Mouse (Mus musculus): ENCODE data around the gene Pidd1. TPM values are rescaled to one million over a fixed set of nuclear protein-coding genes. Genes with fewer than 3 reads are reported as not detected.
"Not testable (repeated sequence)": the region's sequence is repeated elsewhere in the genome, so short reads cannot be mapped to it uniquely, and the experiment has no call there.

The Pidd1 gene
- total RNA-seq, 1 experiment from 2014 or later: 6.5 TPM

DNA sequence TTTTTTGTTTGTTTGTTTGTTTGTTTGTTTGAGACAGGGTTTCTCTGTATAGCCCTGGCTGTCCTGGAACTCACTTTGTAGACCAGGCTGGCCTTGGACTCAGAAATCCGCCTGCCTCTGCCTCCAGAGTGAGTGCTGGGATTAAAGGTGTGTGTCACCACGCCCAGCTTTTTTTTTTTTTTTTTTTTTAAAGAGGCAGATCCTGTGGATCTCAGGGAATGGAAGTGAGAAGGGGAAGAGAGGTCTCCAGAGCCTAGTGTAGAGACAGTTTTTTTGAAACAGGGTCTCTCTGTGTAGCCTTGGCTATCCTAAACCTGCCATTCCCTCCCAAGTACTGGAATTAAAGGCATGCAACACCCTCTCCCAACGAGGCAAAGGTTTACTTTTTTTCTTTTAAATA, 2.5 kb upstream of the Pidd1 start:
- not testable (repeated sequence) for ATAC-seq (replicated peaks in 1 of 2; ENCODE audit: insufficient read depth in 1 of 2, low FRiP score in 2 of 2, low TSS enrichment in 1 of 2, low read depth in 1 of 2, poor library complexity in 2 of 2, severe bottlenecking in 2 of 2)

DNA sequence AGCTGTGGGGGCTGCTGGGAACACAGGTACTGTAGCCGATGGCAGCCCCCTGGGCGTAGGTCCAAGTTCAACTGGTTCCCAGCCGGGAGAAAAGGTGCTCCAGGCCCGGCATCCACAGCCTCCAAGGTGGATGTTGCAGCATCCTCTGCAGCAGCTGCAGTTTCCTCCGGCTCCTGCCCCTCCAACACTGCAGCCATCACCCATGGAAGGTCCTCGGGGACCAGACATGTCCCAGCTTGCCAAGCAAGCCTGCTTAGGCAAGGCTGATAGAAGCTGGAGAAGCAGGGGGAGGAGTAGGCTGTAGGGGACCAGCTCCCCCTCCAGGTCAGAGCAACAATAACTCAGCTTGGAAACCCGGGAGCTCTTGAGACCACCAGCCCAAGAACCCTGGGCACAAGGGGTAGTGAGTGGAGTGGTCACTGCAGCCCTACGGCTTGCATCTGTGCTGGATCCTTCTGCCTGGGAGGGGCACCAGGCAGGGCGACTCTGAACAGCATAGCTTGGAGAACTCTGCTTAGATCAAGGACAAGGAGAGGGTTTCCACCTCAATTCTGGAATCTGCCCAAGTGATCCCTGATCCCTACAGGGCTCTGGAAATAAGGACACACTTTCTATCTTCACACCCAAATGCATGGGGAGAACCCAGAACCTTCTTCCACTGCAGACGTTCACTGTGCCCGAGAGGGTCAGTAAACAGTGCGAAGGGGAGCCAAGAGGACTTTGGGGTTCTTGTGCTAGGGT, 574 bp downstream of the Pidd1 start:
- 0 out of 4 replicates have a peak, but pooled peaks have one; percentile 13 to 18 for ATAC-seq (replicated peaks in 1 of 2; ENCODE audit: insufficient read depth in 1 of 2, low FRiP score in 2 of 2, low TSS enrichment in 1 of 2, low read depth in 1 of 2, poor library complexity in 2 of 2, severe bottlenecking in 2 of 2)

DNA sequence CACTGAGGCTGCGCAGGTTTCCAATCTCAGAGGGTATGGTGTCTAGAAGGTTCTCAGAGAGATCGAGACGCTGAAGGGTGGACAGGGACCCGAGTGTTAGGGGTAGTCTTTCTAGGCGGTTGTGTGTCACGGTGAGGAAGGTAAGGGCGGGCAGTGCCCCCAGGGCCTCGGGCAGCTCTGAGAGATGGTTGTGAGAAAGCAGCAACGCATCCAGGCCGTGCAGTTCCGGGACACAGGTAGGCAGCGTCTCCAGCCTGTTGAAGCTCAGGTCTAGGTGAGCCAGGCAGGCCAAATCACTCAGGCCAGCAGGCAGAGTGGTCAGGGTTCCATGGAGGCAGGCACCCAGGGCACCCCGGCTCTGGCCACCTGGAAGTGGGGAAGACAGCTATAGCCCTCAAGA, 1.6 kb downstream of the Pidd1 start:
- ATAC-seq (replicated peaks in 1 of 2; ENCODE audit: insufficient read depth in 1 of 2, low FRiP score in 2 of 2, low TSS enrichment in 1 of 2, low read depth in 1 of 2, poor library complexity in 2 of 2, severe bottlenecking in 2 of 2): no peak

DNA sequence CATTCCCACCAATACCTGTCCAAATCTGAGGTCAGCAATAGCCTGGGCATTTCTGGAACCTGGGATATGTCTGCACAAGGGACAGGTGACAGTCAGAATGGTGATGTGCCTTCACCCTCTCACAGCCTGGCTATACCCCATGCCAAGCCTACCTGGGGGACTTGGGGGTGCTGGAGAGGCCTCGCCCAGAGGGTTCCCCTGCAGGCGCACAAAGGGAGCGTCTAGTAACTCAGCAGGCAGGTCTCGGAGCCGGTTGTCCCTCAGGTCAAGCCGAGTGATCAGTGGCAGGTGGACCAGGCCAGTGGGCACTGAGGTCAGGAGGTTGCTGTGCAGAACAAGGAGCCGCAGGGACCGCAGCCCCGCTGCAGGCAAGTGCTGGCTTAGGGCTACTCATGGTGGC, 2.4 kb downstream of the Pidd1 start:
- ATAC-seq (replicated peaks in 1 of 2; ENCODE audit: insufficient read depth in 1 of 2, low FRiP score in 2 of 2, low TSS enrichment in 1 of 2, low read depth in 1 of 2, poor library complexity in 2 of 2, severe bottlenecking in 2 of 2): no peak

DNA sequence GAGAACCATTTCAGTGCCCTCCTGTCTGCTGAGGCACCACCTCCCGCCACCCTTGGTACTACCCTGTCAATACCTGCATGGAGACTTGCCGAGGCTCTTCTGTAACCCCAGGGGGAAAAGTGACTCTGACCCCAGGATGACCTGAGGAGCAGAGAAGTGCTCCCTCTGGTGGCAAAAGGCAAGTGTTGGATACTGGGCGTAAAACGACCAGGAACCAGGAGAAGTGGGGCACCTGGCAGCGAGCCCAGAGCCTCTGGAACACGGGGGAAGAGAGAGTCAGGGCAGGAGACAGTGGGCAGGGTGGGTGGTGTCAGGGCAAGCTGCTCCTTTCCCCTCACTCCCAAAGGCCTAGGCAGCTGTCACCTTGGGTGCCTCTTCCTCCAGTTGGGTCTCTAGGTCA, 3.2 kb downstream of the Pidd1 start:
- peak in 1 of 2 experiments; percentile 8; a peak in 1 of 4 replicates for ATAC-seq (replicated peaks in 1 of 2; ENCODE audit: insufficient read depth in 1 of 2, low FRiP score in 2 of 2, low TSS enrichment in 1 of 2, low read depth in 1 of 2, poor library complexity in 2 of 2, severe bottlenecking in 2 of 2)

DNA sequence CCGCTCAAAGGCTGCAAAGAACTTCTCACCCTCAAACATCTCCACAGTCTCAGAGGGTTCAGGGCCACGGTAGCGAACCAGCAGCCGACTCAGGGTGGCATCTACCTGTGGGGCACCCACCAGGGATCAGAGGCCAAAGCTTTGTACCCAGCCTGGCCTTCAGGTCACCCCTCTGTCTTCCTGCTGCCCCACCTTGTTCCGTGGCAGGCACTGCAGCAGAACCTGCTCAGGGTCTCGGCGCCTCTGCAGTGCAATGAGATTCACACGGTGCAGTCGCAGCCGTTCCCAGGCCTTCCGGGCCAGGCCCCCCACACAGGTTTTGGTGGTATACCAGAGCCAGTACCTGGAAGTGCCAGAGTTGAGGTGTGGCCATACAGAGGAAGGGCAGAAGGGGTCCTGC, 4.0 kb downstream of the Pidd1 start:
- no peak for ATAC-seq (replicated peaks in 1 of 2; ENCODE audit: insufficient read depth in 1 of 2, low FRiP score in 2 of 2, low TSS enrichment in 1 of 2, low read depth in 1 of 2, poor library complexity in 2 of 2, severe bottlenecking in 2 of 2)

DNA sequence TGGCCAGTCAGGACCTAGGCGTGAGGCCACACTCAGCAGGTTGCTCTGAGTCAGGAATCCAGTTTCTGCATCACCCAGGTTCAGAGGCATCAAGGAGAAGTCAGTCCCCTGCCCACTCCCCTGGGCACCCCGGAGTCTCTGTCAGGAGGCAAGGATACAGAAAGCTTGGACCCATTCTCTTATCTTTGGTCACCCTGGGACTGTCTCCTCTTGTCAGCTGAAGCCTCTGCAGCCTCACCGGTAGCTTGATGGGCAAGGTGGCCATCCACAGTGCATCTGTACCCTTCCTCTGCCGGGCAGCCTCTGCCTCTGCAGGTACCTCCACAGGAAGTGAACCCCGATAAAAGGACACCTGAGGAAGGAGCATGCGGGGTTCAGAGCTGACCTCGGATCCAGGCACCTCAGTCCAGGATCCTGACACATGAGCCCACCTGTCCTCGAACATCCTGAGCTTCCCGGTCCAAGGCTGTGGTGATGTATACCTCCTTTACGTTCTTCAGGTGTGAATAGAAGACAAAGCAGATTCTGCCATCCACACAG, 4.6 kb downstream of the Pidd1 start:
- no peak for ATAC-seq (replicated peaks in 1 of 2; ENCODE audit: insufficient read depth in 1 of 2, low FRiP score in 2 of 2, low TSS enrichment in 1 of 2, low read depth in 1 of 2, poor library complexity in 2 of 2, severe bottlenecking in 2 of 2)

DNA sequence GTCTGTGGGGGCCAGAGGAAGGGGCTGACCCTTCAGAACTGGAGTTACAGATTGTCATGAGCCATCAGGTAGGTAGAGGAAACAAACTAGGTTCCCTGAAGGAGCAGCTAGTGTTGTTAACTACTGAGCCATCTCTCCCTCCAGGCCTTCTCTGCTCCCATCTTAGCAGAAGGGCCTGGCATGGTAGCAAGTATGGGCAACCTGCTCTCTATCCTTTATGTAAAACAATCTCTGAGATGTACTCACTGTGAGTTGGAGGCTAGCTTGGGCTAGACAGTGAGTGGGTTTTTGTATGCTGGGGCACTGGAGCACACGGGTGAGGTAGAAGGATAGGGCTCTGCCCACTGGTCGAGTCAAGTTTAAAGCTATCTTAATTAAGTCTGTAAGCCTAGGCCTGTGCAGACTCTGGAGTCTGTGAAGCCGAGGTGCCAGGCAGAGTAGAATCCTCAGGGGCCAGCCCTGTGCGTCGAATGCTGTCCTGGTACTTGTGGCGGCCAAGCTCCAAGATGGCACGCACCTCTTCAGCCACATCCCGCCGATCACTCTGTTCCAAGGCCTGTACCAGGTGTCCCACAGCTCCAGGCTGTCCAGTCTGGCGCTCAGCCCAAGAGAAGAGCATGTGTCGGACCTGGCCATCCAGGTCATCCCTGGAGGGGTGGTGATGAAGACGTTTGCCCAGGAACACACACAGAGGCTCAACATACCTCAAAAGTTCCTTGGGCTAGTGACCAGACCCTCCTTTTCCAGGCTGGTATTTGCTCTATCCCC, 5.4 kb downstream of the Pidd1 start:
- ATAC-seq (replicated peaks in 1 of 2; ENCODE audit: insufficient read depth in 1 of 2, low FRiP score in 2 of 2, low TSS enrichment in 1 of 2, low read depth in 1 of 2, poor library complexity in 2 of 2, severe bottlenecking in 2 of 2): no peak

DNA sequence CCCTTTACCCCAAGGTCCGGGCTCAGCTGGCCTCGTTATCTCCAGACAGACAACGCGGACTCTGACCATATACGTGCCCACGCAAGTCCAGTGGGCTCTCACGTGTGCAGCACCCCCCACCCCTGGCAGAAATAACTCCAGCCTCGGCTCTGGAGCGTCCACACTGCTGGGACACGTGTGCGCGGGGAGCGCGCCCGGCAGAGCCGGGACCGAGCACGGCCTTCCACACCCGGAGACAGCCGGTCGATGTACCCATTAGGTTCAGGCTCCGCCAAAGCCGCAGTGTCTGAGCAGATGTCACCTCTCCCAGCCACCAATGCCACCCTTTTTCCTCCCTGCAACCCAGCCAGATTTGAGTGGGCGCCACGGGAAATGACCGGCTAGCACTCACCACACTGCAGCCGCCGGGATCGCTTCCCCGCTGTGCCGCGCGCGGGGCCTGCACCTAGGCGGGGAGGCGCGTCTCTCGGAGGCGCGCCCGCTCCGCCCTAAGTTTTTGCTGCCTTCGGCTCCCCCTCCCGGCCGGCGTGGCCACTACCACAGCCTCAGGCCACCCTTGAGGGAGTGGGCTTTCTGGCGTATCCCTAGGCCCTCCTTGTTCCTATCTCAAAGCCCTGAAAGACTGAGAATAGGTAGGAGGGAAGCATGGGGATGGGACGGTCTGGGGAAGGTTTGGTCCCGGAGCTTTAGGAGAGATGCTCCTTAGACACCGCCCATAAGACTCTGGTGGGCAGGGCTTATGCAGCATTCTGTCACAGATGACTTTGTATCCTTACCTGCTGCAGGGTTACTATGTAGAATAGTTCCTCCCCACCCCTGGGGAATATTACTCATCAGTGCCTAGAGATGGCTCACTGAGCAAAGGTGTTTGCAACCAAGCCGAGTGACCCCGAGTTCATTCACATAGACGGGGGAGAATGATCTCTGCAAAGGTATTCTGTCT, 6.4 kb downstream of the Pidd1 start, which contains the start of gene Slc25a22:
Gene Slc25a22 (minus strand): TSS at position 715 of the 943 bp plus-strand sequence.
- ATAC-seq (replicated peaks in 1 of 2; ENCODE audit: insufficient read depth in 1 of 2, low FRiP score in 2 of 2, low TSS enrichment in 1 of 2, low read depth in 1 of 2, poor library complexity in 2 of 2, severe bottlenecking in 2 of 2): peak; percentile 64 to 89

DNA sequence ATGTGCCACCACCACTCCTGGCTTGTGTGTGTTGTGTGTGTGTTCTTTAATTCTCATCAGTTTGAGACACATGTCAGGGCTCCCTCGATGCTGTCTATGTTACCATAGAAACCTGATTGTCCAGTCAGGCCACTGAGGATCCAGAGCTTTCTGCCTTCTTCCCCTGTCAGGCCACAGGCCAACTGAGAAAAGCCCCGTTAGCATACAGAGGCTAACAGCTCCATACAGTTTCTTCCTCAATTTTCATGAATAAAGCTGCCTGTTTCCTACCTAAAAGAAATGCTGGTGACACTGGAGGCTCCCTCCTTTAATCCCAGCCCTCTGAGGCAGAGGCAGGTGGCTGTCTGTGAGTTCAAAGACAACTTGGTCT, 7.3 kb downstream of the Pidd1 start:
- no peak for ATAC-seq (replicated peaks in 1 of 2; ENCODE audit: insufficient read depth in 1 of 2, low FRiP score in 2 of 2, low TSS enrichment in 1 of 2, low read depth in 1 of 2, poor library complexity in 2 of 2, severe bottlenecking in 2 of 2)

DNA sequence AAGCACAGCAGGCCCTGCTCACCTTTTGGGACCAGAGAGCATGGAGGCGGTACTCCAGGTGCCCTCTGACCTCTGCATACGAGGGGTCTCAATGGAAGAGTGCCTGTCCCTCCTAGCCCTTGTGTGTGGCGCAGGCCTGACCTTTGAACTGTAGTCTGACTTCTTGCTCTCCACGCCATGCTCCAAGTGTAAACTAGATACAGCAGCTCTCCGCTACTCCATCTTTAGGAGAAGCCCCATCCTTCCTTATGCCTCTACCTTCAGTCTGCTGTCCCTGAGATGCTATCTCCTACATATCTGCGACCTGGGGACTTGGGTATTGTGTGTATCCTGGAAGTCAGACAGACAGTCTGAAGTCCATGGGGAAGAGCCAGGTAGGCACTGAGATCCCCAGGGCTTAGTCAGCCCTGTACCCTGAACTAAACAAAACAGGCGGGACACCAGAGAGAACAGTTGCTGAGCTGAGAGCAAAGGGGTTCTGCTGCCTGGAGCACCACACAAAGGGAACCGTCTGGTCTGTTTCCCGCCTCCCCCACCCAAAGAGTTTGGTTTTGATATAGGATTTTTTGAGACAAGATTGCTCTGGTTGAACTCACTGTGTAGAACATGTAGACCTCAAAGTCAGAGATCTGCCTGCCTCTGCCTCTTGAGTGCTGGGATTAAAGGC, 7.8 kb downstream of the Pidd1 start:
- ATAC-seq (replicated peaks in 1 of 2; ENCODE audit: insufficient read depth in 1 of 2, low FRiP score in 2 of 2, low TSS enrichment in 1 of 2, low read depth in 1 of 2, poor library complexity in 2 of 2, severe bottlenecking in 2 of 2): no peak

DNA sequence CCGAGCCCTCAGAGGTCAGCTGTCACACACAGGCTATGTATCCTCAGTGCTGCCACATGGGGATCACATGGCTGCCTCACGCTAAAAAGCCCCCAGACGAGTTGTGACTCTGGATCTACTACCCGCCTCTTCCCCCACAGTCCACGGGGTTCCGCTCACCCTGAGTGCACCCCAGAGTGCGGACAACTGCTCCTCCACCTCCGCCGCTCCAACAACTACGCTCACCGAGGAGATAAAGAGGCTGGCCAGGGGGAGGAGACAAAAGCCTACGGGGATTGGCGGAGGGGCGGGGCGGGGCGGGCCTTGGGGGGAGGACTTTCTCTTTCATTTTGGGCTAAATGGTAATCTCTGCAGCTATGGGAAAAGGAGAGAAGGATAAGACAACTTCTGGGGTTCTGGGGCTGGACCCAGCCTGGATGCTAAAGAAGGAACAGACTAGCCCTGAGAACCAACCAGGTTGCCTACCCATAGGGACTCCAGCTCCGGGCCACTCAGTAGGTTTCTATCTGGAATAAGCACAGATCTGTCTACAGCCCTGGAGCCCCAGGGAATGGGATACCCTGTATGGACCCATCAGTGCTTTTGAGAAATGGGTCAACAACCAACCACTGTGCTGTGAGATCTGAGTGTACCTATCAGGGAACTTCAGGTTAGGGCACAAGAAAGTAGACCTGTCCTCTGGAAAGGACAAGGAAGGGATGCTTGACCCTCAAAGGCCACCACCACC, 8.5 kb downstream of the Pidd1 start:
- ATAC-seq (replicated peaks in 1 of 2; ENCODE audit: insufficient read depth in 1 of 2, low FRiP score in 2 of 2, low TSS enrichment in 1 of 2, low read depth in 1 of 2, poor library complexity in 2 of 2, severe bottlenecking in 2 of 2): peak; percentile 55 to 60

DNA sequence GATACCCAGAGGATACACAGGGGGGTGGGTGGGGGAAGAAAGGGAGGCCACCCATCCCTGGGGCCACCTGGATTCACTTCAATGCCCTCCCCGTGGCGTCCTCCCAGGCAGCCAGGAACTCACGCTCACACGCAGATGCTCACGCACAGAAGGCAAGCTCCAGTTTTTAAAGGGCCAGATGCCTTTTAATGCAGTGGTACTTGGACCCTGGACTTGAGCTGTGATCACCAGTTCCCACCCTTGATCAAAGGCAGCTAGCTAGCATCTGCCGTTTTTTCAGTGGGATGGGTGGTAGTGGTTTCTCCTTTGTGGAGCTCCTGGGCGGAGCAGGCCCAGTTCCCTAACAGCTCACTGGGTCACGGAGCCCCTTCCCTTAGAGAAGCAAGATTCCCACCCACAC, 9.4 kb downstream of the Pidd1 start:
- ATAC-seq (replicated peaks in 1 of 2; ENCODE audit: insufficient read depth in 1 of 2, low FRiP score in 2 of 2, low TSS enrichment in 1 of 2, low read depth in 1 of 2, poor library complexity in 2 of 2, severe bottlenecking in 2 of 2): no peak

DNA sequence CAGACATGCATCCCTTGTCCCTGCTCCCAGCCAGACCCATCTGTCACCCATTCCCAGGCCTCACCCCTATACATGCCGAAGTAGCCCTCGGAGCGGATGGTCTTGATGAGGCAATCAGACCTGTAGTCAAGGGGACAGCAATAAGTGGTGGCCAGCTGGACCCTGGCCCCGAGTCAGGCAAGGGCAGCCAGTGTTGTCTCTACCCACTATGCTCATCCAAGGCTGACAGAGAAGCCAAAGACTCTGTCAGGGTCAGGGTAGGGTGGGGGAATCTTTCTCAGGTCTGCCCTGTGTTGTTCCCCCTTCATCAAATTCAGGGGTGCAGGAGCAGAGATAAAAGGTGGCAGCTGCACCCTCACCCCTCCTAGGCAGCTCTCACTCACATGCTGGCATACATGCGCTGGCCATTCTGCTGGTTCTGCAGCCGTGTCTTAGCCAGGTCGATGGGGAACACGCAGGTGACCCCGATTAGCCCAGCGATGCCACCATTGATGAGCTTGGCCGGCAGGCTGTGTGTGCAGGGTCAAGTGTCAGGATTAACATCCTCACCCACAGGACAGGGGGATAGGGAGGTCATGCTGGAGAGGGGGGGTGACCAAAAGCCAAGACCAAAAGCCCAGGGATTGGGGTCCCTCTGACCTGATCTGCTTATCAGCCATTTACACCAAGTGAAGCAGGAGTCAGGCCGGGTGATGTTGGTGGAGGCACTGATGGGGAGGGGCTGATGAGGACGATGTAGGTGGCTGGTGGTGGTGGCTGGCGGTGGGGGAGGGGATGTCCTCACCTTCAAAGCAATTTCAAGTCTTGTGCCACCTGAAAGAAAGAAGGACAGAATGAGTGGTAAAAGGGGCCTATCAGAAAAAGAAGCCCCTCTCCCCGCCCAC, 10.1 kb downstream of the Pidd1 start:
- ATAC-seq (replicated peaks in 1 of 2; ENCODE audit: insufficient read depth in 1 of 2, low FRiP score in 2 of 2, low TSS enrichment in 1 of 2, low read depth in 1 of 2, poor library complexity in 2 of 2, severe bottlenecking in 2 of 2): no peak

DNA sequence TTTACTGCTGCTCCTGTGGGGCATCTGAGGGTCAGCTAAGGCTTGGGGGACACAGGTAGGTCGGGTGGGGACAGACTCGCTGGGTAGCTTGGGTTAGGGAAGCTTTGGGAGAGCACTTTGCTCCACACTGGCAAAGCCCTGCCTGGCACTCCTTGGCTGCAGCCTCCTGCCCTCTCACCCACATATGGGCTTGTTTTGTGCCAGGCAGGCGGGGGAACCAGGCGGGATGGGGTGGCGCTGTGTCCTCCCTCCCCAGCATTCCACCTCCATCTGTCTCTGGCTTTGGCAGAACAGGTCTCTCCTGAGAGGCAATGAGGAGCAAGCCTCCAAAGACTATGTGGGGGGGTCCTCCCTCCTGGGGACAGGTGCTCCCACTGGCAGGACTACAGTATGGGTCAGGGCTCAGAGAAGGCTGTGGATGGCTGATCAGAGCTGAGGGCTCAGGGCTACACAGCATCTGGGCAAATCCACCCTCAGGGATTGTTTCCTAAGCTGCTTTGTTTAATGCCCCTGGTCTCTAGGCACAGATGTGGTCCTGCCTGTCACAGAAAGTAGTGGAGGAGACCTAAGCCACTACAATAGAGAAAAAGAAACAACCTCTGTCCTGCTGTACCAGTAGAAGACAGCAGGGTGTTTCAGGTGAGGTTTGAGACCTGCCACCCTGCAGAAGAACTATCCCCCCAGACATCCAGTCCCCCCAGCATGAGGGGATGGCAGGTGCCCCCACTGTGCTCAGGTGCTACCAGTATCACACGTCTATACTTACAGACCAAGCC, 10.9 kb downstream of the Pidd1 start:
- ATAC-seq (replicated peaks in 1 of 2; ENCODE audit: insufficient read depth in 1 of 2, low FRiP score in 2 of 2, low TSS enrichment in 1 of 2, low read depth in 1 of 2, poor library complexity in 2 of 2, severe bottlenecking in 2 of 2): no peak
